Mouse (Mus musculus): Measurements from ENCODE around the gene Arl8b.

The Arl8b gene

GRCm38 (mm10) chr6:108782526-108783183 is at the start of gene Arl8b:
Arl8b (plus strand) TSS chr6:108783099.
- peak; percentile 99 for DNase-seq (ENCODE audit: low spot score)

GRCm38 (mm10) chr6:108735910-108736750 is 46.8 kb upstream of the Arl8b start:
- peak; percentile 59 for DNase-seq (ENCODE audit: low spot score)

GRCm38 (mm10) chr6:108738463-108739203 is 44.3 kb upstream of the Arl8b start:
- DNase-seq (ENCODE audit: low spot score), result no peak

- no peak for DNase-seq (ENCODE audit: low spot score)
These were observed 42.3 kb upstream of the Arl8b start for GRCm38 (mm10) chr6:108740579-108740978.

- DNase-seq (ENCODE audit: low spot score), result no peak
These were observed 39.2 kb upstream of the Arl8b start for GRCm38 (mm10) chr6:108743730-108744129.

- DNase-seq (ENCODE audit: low spot score), result no peak
These were observed 31.6 kb upstream of the Arl8b start for GRCm38 (mm10) chr6:108751324-108751723.

GRCm38 (mm10) chr6:108752395-108752794 is 30.5 kb upstream of the Arl8b start:
- DNase-seq (ENCODE audit: low spot score), result no peak

GRCm38 (mm10) chr6:108753536-108753935 is 29.4 kb upstream of the Arl8b start:
- DNase-seq (ENCODE audit: low spot score), result no peak

GRCm38 (mm10) chr6:108754376-108754775 is 28.5 kb upstream of the Arl8b start:
- DNase-seq (ENCODE audit: low spot score), result no peak

GRCm38 (mm10) chr6:108755936-108756335 is 27.0 kb upstream of the Arl8b start:
- DNase-seq (ENCODE audit: low spot score), result no peak

- no peak for DNase-seq (ENCODE audit: low spot score)
These were observed 23.8 kb upstream of the Arl8b start for GRCm38 (mm10) chr6:108758997-108759697.

GRCm38 (mm10) chr6:108759698-108760039 is 23.2 kb upstream of the Arl8b start:
- DNase-seq (ENCODE audit: low spot score), result no peak

- no peak for DNase-seq (ENCODE audit: low spot score)
These were observed 12.0 kb upstream of the Arl8b start for GRCm38 (mm10) chr6:108770880-108771279.

- peak; percentile 83 for DNase-seq (ENCODE audit: low spot score)
These were observed 10.0 kb upstream of the Arl8b start for GRCm38 (mm10) chr6:108772913-108773312.

GRCm38 (mm10) chr6:108773480-108773879 is 9.4 kb upstream of the Arl8b start:
- no peak for DNase-seq (ENCODE audit: low spot score)

- DNase-seq (ENCODE audit: low spot score), result no peak
These were observed 6.6 kb upstream of the Arl8b start for GRCm38 (mm10) chr6:108776274-108776673.

GRCm38 (mm10) chr6:108777560-108778287 is 5.2 kb upstream of the Arl8b start:
- DNase-seq (ENCODE audit: low spot score), result no peak

- DNase-seq (ENCODE audit: low spot score), result no peak
These were observed 4.5 kb upstream of the Arl8b start for GRCm38 (mm10) chr6:108778399-108778798.

- DNase-seq (ENCODE audit: low spot score), result no peak
These were observed 1.0 kb upstream of the Arl8b start for GRCm38 (mm10) chr6:108781865-108782264.

- peak; percentile 37 for DNase-seq (ENCODE audit: low spot score)
These were observed 434 bp downstream of the Arl8b start for GRCm38 (mm10) chr6:108783184-108783881.

- peak; percentile 40 for DNase-seq (ENCODE audit: low spot score)
These were observed 1.2 kb downstream of the Arl8b start for GRCm38 (mm10) chr6:108784056-108784455.
